Mouse (Mus musculus) neutrophil, adult 5-6 weeks (primary cell): ENCODE results near the gene Schip1. TPM values are rescaled to one million over a fixed set of nuclear protein-coding genes. Genes with fewer than 3 reads are reported as not detected.
"Not testable (repeated sequence)": the region's sequence is repeated elsewhere in the genome, so short reads cannot be mapped to it uniquely, and the experiment has no call there.

Source experiments
- ATAC-seq: fragments of 151-379, 151-347 bp; 2 replicates; pipeline ENCODE4 v1.8.0; 2017; ENCODE audit warnings: mild to moderate bottlenecking, moderate TSS enrichment; ENCODE audit not compliant: insufficient number of reproducible peaks, poor library complexity, low FRiP score, severe bottlenecking; ENCODE audit errors: extremely low read depth
- total RNA-seq: library from RNA; stranded (forward); fragments of 200-1000 nt; gene quantifications from 2 replicates; pipeline ENCODE4 v1.2.3, GENCODE M21; 2017

The Schip1 gene
- total RNA-seq, result 0.35 TPM in 1 of 2 replicates, not detected in the other

DNA sequence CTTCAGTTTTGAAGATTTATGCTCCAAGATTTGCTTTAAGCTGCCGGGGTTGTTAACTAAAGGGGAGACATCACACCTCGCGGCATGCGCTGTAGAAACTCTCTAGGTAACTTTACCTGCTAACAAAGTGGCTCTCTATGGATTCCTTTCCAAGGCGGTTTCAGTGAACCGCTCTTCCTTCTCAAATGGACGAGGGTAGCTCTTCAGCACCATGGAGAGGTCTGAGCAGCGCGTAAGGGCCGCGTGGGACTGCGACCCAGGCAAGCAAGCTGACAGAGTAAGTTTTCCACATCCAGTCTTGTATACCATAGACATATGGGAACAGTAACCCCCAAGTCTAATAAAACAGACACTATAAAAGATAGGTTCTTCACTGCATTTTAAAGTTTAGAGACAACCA lies at the start of gene Schip1:
Schip1 (plus strand) TSS at position 72 of the 400 bp plus-strand sequence.
- no peak for ATAC-seq

DNA sequence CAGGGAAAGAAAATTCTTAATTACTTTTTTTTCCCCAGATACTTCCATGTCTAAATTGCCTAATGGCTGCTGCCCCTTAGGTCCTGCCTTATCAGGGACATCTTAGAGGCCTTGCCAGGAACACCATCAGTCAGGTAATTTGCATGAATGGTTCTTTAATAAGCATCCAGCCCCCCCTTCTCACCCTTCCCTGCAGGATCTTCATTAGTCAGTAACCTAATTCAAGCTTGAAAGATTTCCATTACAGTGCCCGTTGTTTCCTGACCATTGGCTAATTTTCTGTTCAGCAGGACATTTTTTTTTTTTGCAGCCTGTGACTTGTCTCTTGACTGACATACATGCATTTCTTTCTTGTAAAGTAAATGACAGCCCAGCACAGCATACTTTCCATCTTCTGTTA lies 48.8 kb upstream of the Schip1 start:
- ATAC-seq, result no peak

GRCm38 (mm10) chr3:68019401-68019800 lies 45.2 kb upstream of the Schip1 start:
- no peak for ATAC-seq

- no peak for ATAC-seq
Measured at GRCm38 (mm10) chr3:68036097-68036496, 28.5 kb upstream of the Schip1 start.

DNA sequence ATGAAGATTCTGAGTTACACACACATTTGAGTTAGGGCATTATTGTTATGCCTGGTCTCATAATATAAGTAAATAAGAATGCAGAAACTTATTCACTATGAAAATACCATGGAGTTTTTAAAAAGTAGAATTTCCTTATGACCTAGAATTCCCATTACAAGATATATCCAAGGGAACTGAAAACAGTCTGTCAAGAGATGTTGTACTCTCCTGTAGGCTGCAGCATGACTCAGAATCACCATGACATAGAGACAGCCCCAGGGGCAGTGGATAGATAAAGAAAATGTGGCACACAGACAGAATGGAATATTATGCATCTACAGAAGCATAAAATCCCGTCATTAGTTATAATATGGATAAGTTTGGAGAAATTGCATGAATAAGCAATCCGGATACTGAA lies 21.7 kb upstream of the Schip1 start:
- no peak for ATAC-seq

GRCm38 (mm10) chr3:68045475-68046416 lies 18.9 kb upstream of the Schip1 start:
- no peak for ATAC-seq

DNA sequence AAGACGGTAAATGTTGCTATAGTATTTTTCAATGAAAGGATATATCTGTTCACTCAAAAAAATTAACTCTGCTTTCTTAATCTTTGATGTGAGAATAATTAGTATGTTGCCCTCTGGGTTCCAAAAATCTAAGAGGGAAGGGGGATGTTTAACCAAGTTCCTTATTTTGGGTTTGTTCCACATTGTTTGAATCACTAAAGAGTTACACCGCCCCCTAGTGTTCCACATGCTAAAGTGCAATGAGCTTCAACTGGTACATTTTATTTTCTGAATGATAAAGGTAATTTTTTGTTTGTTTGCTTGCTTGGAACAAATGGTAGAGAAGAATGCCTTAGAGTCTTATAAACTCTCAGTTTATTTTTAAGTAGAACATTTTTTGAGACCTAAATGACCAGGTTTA lies 11.1 kb upstream of the Schip1 start:
- ATAC-seq, result no peak

- ATAC-seq, result no peak
Measured at GRCm38 (mm10) chr3:68055071-68055470, 9.5 kb upstream of the Schip1 start.

GRCm38 (mm10) chr3:68056373-68057275 lies 8.0 kb upstream of the Schip1 start:
- no peak for ATAC-seq

DNA sequence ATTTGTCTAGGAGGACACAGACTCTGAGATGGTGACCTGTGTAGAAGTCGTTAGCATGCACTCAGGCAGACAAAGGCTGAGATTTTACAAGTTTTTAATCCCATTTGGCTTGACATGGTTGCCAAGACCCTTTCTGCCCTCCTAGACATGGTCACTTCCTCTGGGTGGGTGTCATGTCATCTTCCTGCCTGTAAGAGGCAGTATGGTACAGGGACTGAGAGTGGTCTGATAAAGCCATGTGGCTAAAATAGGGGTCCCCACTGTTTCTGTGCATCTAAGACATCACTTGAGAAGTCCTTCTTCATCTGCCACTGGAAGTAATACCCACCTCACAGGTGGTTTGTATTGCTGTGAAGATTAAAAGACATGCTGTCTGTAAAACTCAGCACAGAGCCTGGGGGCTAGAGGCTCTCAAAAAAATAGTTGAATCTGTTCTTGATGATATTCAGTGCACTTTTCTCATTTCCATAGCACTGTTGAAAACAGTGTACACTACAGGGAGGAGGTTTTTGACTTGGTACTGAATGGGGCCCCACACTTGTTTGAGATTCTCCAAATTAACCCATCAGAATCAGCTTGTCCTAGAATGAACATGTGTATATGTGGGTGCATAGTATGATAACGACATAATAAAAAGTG lies 5.3 kb upstream of the Schip1 start:
- no peak for ATAC-seq

- no peak for ATAC-seq
Measured at GRCm38 (mm10) chr3:68071395-68072386, 7.1 kb downstream of the Schip1 start.

GRCm38 (mm10) chr3:68077406-68077805 lies 12.8 kb downstream of the Schip1 start:
- ATAC-seq, result no peak

DNA sequence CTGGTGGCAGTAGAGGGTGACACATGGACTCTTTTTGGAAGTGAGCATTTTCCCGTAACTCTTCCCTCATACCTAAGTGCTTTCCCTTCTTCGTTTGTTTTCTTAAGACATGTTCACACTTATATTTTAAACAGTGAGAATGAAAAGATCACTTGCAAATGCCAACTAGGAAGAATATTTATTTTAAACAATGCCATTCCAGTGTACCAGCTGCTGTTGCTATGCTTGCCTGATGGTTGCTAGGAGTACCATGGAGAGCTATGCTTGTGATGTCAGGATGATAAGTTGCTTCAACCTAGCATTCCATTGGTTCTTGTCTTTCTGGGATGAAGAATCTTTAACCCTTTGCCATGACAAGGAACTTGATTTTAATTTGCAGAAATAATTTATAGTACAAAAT lies 20.4 kb downstream of the Schip1 start:
- ATAC-seq, result no peak

DNA sequence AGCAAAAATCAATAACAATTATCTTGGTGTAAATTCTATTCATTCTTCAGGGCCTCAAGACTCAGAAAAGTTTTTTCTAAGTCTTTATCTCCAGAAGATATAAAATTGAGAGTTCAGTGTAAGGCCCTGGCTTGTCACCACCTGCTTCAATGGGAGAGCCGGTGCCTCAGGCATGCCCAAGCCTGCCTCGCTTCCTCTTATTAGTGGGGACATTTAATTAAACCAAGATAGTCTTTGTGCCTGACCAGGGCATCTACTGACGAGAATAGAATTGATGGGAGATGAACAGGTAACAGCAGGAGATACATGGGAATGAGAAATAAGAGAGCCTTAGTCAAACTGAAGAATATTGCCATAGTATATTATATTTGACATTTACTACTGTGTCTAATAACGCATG lies 27.5 kb downstream of the Schip1 start:
- ATAC-seq, result no peak

DNA sequence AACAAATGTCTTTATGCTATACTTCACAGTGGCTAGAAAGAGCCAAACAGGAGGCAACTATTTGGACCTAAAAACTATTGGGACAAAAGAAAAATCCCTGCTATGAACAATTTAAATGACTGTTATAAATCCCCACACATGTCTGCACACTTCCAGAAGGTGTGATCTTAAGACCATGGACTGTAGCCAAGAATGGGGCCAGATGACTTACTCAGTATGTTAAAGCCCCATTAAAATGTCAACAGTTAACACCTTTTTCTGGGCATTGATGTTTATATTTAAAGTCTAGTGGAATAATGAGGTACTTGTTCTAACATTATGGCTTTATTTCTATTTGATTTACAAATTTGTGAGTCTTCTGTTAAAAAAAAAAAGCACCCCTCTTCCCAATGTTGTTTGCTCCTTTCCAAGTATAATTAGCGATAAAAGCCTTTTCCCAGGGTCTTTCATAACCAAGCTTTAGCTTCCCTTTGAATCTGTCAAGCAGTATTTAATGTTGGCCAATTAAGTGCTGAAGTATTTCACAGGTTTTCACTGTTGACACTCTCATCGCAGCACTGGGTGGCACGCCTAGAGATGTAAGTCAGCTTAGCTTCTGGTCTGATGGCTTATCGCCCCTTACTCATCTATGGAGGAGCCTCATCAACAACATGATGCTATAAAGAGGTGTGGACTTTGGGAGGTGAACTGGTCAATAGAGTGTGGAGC lies 32.3 kb downstream of the Schip1 start:
- ATAC-seq, result no peak

DNA sequence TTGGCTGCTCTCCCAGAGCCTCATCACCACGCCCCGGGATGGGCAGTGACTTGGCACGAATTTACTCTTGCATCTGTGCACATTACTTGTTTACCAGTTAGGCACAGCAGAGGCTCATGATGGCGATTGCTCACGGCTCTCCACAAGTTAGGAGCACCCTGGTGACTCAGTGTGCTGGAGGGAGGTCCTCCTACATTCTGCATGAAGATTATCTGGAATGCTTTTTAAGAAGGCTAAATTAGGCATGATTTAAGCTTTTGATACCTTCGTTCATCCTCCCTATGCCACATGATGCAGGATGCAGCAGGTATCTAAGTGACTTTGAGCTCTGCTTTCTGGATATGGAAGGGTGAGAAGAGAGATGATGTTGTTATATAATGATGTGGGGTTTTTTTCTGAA lies 35.0 kb downstream of the Schip1 start:
- not testable (repeated sequence) for ATAC-seq

GRCm38 (mm10) chr3:68101343-68101742 lies 36.7 kb downstream of the Schip1 start:
- ATAC-seq, result no peak
